Mouse (Mus musculus) midbrain, embryonic 14.5 days (tissue): ENCODE data around the gene Nmrk1. TPM values are rescaled to one million over a fixed set of nuclear protein-coding genes. Genes with fewer than 3 reads are reported as not detected.

Source experiments
- ATAC-seq: fragments of 200-750 bp; cut with Nextera tagmentation; 2 replicates; pipeline ENCODE4 v1.8.0; 2017; ENCODE audit warnings: moderate number of reproducible peaks, moderate library complexity; ENCODE audit not compliant: low FRiP score, low TSS enrichment
- DNase-seq: peaks from one replicate; pipeline ENCODE4 v3.0.0-alpha.2; 2015
- H3K27ac ChIP-seq: fragments of 300-500 bp; sonication (generic); replicated peaks from 2 replicates; pipeline ENCODE4 v1.5.1; 2014; ENCODE audit warnings: mild to moderate bottlenecking, low read depth, low read length, moderate library complexity
- H3K27me3 ChIP-seq: fragments of 300-500 bp; sonication (generic); 2 replicates; pipeline ENCODE4 v1.6.1; 2014; ENCODE audit warnings: low read length, control low read depth, mixed read lengths; ENCODE audit not compliant: control insufficient read depth, insufficient read depth
- H3K36me3 ChIP-seq: fragments of 300-500 bp; sonication (generic); 2 replicates; pipeline ENCODE4 v1.6.1; 2014; ENCODE audit warnings: low read length, control low read depth; ENCODE audit not compliant: control insufficient read depth, insufficient read depth
- H3K4me1 ChIP-seq: fragments of 300-500 bp; sonication (generic); 2 replicates; pipeline ENCODE4 v1.6.1; 2014; ENCODE audit warnings: mild to moderate bottlenecking, antibody characterized with exemption, low read length, control low read depth; ENCODE audit not compliant: control insufficient read depth, insufficient read depth
- H3K4me2 ChIP-seq: fragments of 300-500 bp; sonication (generic); 2 replicates; pipeline ENCODE4 v1.6.1; 2014; ENCODE audit warnings: mild to moderate bottlenecking, low read length, moderate library complexity
- H3K4me3 ChIP-seq: fragments of 300-500 bp; sonication (generic); replicated peaks from 2 replicates; pipeline ENCODE4 v1.5.1; 2014; ENCODE audit warnings: low read depth, low read length
- H3K9ac ChIP-seq: fragments of 300-500 bp; sonication (generic); replicated peaks from 2 replicates; pipeline ENCODE4 v1.6.1; 2014; ENCODE audit warnings: mild to moderate bottlenecking, low read length, moderate library complexity
- H3K9me3 ChIP-seq: fragments of 300-500 bp; sonication (generic); 2 replicates; pipeline ENCODE4 v1.6.1; 2016; ENCODE audit warnings: low read length, control low read depth, mixed read lengths; ENCODE audit not compliant: control insufficient read depth
- WGBS: fragments of 180-500 bp; shearing (Covaris S2); extraction: QIAGEN DNeasy Blood & Tissue Kit; methylation state at CpG from one replicate; pipeline ENCODE4 v1.1.7; 2014; 5-methylcytosine and 5-hydroxymethylcytosine counted together
- polyA plus RNA-seq: library from polyadenylated mRNA; unstranded; fragments of >200 nt; fragmentation: Nextera tagmentation; extraction: Ambion mirVana; gene quantifications from 2 replicates; pipeline ENCODE4 v1.2.1, GENCODE M21; 2014

Gene Nmrk1
- polyA plus RNA-seq, 1 experiment from 2014 or later: 4.8 TPM

- no peak overlapping the region for H3K9ac ChIP-seq
- 89% methylated on average over 4 of the region's 4 CpGs for WGBS
- no peak overlapping the region for H3K27ac ChIP-seq
- ATAC-seq: no peak
- H3K9me3 ChIP-seq: no peaks in the 10 kb centered on the region
- no peak for DNase-seq
- no peak overlapping the region for H3K4me3 ChIP-seq
- H3K4me1 ChIP-seq: no peaks in the 10 kb centered on the region
- H3K36me3 ChIP-seq: no peaks in the 10 kb centered on the region
- no peaks in the 10 kb centered on the region for H3K27me3 ChIP-seq
- H3K4me2 ChIP-seq: no peak overlapping the region
Measured at GRCm38 (mm10) chr19:18652592-18652991, 20.8 kb downstream of the Nmrk1 start.

GRCm38 (mm10) chr19:18653058-18653457 lies 21.3 kb downstream of the Nmrk1 start:
- Histone ChIP-seq H3K4me3 (no peak overlapping the region), H3K9ac (no peak overlapping the region), H3K27me3 (no peaks in the 10 kb centered on the region), H3K27ac (no peak overlapping the region), H3K36me3 (no peaks in the 10 kb centered on the region), H3K9me3 (no peaks in the 10 kb centered on the region), H3K4me1 (no peaks in the 10 kb centered on the region), H3K4me2 (no peak overlapping the region)
- ATAC-seq: no peak
- 87% methylated on average over 6 of the region's 6 CpGs for WGBS
- DNase-seq: no peak

GRCm38 (mm10) chr19:18654330-18654729 lies 22.6 kb downstream of the Nmrk1 start:
- Histone ChIP-seq H3K4me1 (no peaks in the 10 kb centered on the region), H3K27ac (no peak overlapping the region), H3K4me2 (no peak overlapping the region), H3K9me3 (no peaks in the 10 kb centered on the region), H3K27me3 (no peaks in the 10 kb centered on the region), H3K9ac (no peak overlapping the region), H3K4me3 (no peak overlapping the region), H3K36me3 (no peaks in the 10 kb centered on the region)
- WGBS: 95% methylated on average over 8 of the region's 8 CpGs
- DNase-seq: no peak
- no peak for ATAC-seq

GRCm38 (mm10) chr19:18654984-18655383 lies 23.2 kb downstream of the Nmrk1 start:
- H3K27me3 ChIP-seq: no peaks in the 10 kb centered on the region
- no peak for DNase-seq
- no peak for ATAC-seq
- H3K9me3 ChIP-seq: no peaks in the 10 kb centered on the region
- no peak overlapping the region for H3K4me3 ChIP-seq
- 87% methylated on average over 5 of the region's 5 CpGs for WGBS
- H3K4me1 ChIP-seq: no peaks in the 10 kb centered on the region
- no peak overlapping the region for H3K27ac ChIP-seq
- H3K9ac ChIP-seq: no peak overlapping the region
- no peaks in the 10 kb centered on the region for H3K36me3 ChIP-seq
- no peak overlapping the region for H3K4me2 ChIP-seq

- ATAC-seq: no peak
Measured at GRCm38 (mm10) chr19:18655999-18656398, 24.2 kb downstream of the Nmrk1 start.

GRCm38 (mm10) chr19:18658473-18658872 lies 26.7 kb downstream of the Nmrk1 start:
- no peak for DNase-seq
- Histone ChIP-seq H3K36me3 (no peaks in the 10 kb centered on the region), H3K4me1 (no peaks in the 10 kb centered on the region), H3K27me3 (no peaks in the 10 kb centered on the region), H3K4me3 (no peak overlapping the region), H3K9ac (no peak overlapping the region), H3K27ac (no peak overlapping the region), H3K4me2 (no peak overlapping the region), H3K9me3 (no peaks in the 10 kb centered on the region)
- no peak for ATAC-seq
- 69% methylated on average over 4 of the region's 4 CpGs for WGBS

More at GRCm38 (mm10) chr19:18655999-18656398, 24.2 kb downstream of the Nmrk1 start:
- Histone ChIP-seq H3K36me3 (no peaks in the 10 kb centered on the region), H3K27me3 (no peaks in the 10 kb centered on the region), H3K27ac (no peak overlapping the region), H3K9me3 (no peaks in the 10 kb centered on the region), H3K4me2 (no peak overlapping the region), H3K4me1 (no peaks in the 10 kb centered on the region), H3K9ac (no peak overlapping the region), H3K4me3 (no peak overlapping the region)
- 82% methylated on average over 7 of the region's 7 CpGs for WGBS
- DNase-seq: no peak

- Histone ChIP-seq H3K4me3 (no peak overlapping the region), H3K9ac (no peak overlapping the region), H3K36me3 (no peaks in the 10 kb centered on the region), H3K27ac (no peak overlapping the region), H3K9me3 (no peaks in the 10 kb centered on the region), H3K27me3 (no peaks in the 10 kb centered on the region), H3K4me2 (no peak overlapping the region), H3K4me1 (no peaks in the 10 kb centered on the region)
- WGBS: 60% methylated on average over 1 of the region's 1 CpGs
- DNase-seq: no peak
- no peak for ATAC-seq
Measured at GRCm38 (mm10) chr19:18659349-18659748, 27.6 kb downstream of the Nmrk1 start.

GRCm38 (mm10) chr19:18660466-18660865 lies 28.7 kb downstream of the Nmrk1 start:
- no peaks in the 10 kb centered on the region for H3K27me3 ChIP-seq
- H3K9me3 ChIP-seq: no peaks in the 10 kb centered on the region
- DNase-seq: no peak
- ATAC-seq: no peak
- H3K4me3 ChIP-seq: no peak overlapping the region
- no peak overlapping the region for H3K27ac ChIP-seq
- no peak overlapping the region for H3K4me2 ChIP-seq
- H3K36me3 ChIP-seq: no peaks in the 10 kb centered on the region
- no peak overlapping the region for H3K9ac ChIP-seq
- no peaks in the 10 kb centered on the region for H3K4me1 ChIP-seq
- 92% methylated on average over 3 of the region's 3 CpGs for WGBS

- H3K4me3 ChIP-seq: no peak overlapping the region
- ATAC-seq: no peak
- no peak for DNase-seq
- no peak overlapping the region for H3K4me2 ChIP-seq
- no peaks in the 10 kb centered on the region for H3K27me3 ChIP-seq
- 25% methylated on average over 1 of the region's 1 CpGs for WGBS
- H3K36me3 ChIP-seq: no peaks in the 10 kb centered on the region
- H3K9me3 ChIP-seq: no peaks in the 10 kb centered on the region
- no peak overlapping the region for H3K9ac ChIP-seq
- no peak overlapping the region for H3K27ac ChIP-seq
- H3K4me1 ChIP-seq: no peaks in the 10 kb centered on the region
Measured at GRCm38 (mm10) chr19:18661683-18662082, 29.9 kb downstream of the Nmrk1 start.
